Mouse (Mus musculus): ENCODE results near the gene Rb1.

DNA sequence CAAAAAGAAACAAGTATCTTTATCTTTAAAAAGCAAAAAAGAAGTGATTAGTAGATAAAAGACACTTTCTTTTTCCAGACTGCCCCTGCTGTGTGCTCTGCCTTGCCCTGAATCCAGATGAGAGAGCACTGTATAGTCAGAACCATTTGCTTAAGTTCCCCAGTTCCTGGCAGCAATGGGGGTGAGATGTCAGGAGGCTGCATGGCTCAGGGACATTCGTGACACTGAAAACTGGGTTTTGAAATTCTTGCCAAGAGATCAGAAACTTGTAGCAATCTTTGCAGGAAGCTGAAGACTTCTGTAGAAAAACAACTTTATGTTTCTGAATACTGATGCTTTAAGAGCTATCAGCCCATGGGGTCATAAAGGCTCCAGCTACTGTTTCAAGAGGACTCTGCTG lies 24.4 kb upstream of the Rb1 start:
- TF ChIP-seq CTCF (IDR thresholded peaks at IDR 0.05; ENCODE audit: low read depth, low read length) (no peak), POLR2A (IDR thresholded peaks at IDR 0.05; ENCODE audit: insufficient read depth, low read length) (no peak), EP300 (IDR thresholded peaks at IDR 0.05; ENCODE audit: insufficient read depth, low read depth, low read length) (no peak)
